Mouse (Mus musculus) heart, embryonic 16.5 days (tissue): Measurements from ENCODE around the gene Pde6h. TPM values are rescaled to one million over a fixed set of nuclear protein-coding genes. Genes with fewer than 3 reads are reported as not detected.

Experiments
- ATAC-seq: fragments of 200-750 bp; cut with Nextera tagmentation; replicated peaks from 2 replicates; pipeline ENCODE4 v1.8.0; 2017; ENCODE audit warnings: moderate number of reproducible peaks; ENCODE audit not compliant: insufficient read depth, low FRiP score; ENCODE audit errors: extremely low read depth
- H3K27ac ChIP-seq: fragments of 300-500 bp; sonication (generic); 2 replicates; pipeline ENCODE4 v1.5.1; 2014; ENCODE audit warnings: mild to moderate bottlenecking, low read length, control low read depth, moderate library complexity
- H3K27me3 ChIP-seq: fragments of 300-500 bp; sonication (generic); 2 replicates; pipeline ENCODE4 v1.6.1; 2014; ENCODE audit warnings: low read length, mixed read lengths; ENCODE audit not compliant: control insufficient read depth, insufficient read depth
- H3K36me3 ChIP-seq: fragments of 300-500 bp; sonication (generic); 2 replicates; pipeline ENCODE4 v1.6.1; 2014; ENCODE audit not compliant: control insufficient read depth, insufficient read depth
- H3K4me1 ChIP-seq: fragments of 300-500 bp; sonication (generic); 2 replicates; pipeline ENCODE4 v1.6.1; 2014; ENCODE audit warnings: low read length, mixed read lengths; ENCODE audit not compliant: control insufficient read depth, insufficient read depth
- H3K4me2 ChIP-seq: fragments of 300-500 bp; sonication (generic); 2 replicates; pipeline ENCODE4 v1.6.1; 2014; ENCODE audit warnings: low read depth, mild to moderate bottlenecking, control low read depth, low read length
- H3K4me3 ChIP-seq: fragments of 300-500 bp; sonication (generic); 2 replicates; pipeline ENCODE4 v1.5.1; 2014; ENCODE audit warnings: mild to moderate bottlenecking, control low read depth, low read length
- H3K9ac ChIP-seq: fragments of 300-500 bp; sonication (generic); 2 replicates; pipeline ENCODE4 v1.6.1; 2014; ENCODE audit warnings: low read length, control low read depth
- H3K9me3 ChIP-seq: fragments of 300-500 bp; sonication (generic); replicated peaks from 2 replicates; pipeline ENCODE4 v1.6.1; 2016; ENCODE audit warnings: low read length; ENCODE audit not compliant: control insufficient read depth
- WGBS: fragments of 180-500 bp; shearing (Covaris S2); extraction: QIAGEN DNeasy Blood & Tissue Kit; methylation state at CpG from one replicate; pipeline ENCODE4 v1.1.7; 2014; 5-methylcytosine and 5-hydroxymethylcytosine counted together
- polyA plus RNA-seq: library from polyadenylated mRNA; unstranded; fragments of >200 nt; fragmentation: Nextera tagmentation; extraction: Ambion mirVana; gene quantifications from 2 replicates; pipeline ENCODE4 v1.2.1, GENCODE M21; 2015

Gene Pde6h
- polyA plus RNA-seq, 1 experiment from 2014 or later, result 0.38 TPM

GRCm38 (mm10) chr6:136990557-136990956 lies 66.9 kb downstream of the Pde6h start:
- no peak for ATAC-seq
- H3K9me3 ChIP-seq, result no peaks in the 10 kb centered on the region
- no peaks in the 10 kb centered on the region for H3K36me3 ChIP-seq
- H3K4me3 ChIP-seq, result no peak overlapping the region
- H3K27ac ChIP-seq, result no peak overlapping the region
- H3K9ac ChIP-seq, result no peak overlapping the region
- no peaks in the 10 kb centered on the region for H3K27me3 ChIP-seq
- H3K4me2 ChIP-seq, result no peak overlapping the region
- WGBS, result 46% methylated on average over 8 of the region's 8 CpGs
- no peaks in the 10 kb centered on the region for H3K4me1 ChIP-seq

- Histone ChIP-seq H3K27ac (no peak overlapping the region), H3K36me3 (no peaks in the 10 kb centered on the region), H3K27me3 (no peaks in the 10 kb centered on the region), H3K4me1 (peaks cover 5% of the 10 kb centered on the region), H3K4me2 (no peak overlapping the region), H3K9ac (no peak overlapping the region), H3K4me3 (no peak overlapping the region), H3K9me3 (no peaks in the 10 kb centered on the region)
- ATAC-seq, result no peak
- WGBS, result 53% methylated on average over 4 of the region's 4 CpGs
Measured at GRCm38 (mm10) chr6:136993574-136993973, 69.9 kb downstream of the Pde6h start.

DNA sequence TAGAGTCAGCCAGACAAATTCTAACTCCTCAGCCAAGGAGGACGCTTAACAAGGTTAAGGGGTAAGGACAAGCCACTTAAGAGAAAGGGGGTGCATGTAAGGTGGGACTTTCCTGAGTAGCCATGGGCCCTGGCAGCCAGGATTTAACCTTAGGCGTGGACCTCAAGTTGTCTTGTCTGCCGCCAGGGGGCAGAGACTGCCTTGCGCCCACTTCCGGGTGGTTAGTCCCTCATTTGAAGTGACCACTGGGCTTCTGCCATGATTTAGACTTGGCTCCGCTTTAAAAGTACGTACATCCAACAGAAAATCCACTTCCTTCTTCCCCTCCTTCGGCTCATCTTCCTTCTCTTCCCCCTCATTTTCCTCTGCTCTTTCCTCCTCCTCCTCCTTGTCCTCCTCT lies 71.9 kb downstream of the Pde6h start:
- 69% methylated on average over 8 of the region's 8 CpGs for WGBS

GRCm38 (mm10) chr6:136996336-136996735 lies 72.7 kb downstream of the Pde6h start:
- WGBS, result 43% methylated on average over 5 of the region's 5 CpGs
- no peak overlapping the region for H3K4me2 ChIP-seq
- H3K27ac ChIP-seq, result no peak overlapping the region
- no peaks in the 10 kb centered on the region for H3K9me3 ChIP-seq
- peaks cover 5% of the 10 kb centered on the region for H3K4me1 ChIP-seq
- H3K4me3 ChIP-seq, result no peak overlapping the region
- no peaks in the 10 kb centered on the region for H3K27me3 ChIP-seq
- H3K36me3 ChIP-seq, result no peaks in the 10 kb centered on the region
- ATAC-seq, result no peak
- H3K9ac ChIP-seq, result no peak overlapping the region

More for the DNA sequence above, 71.9 kb downstream of the Pde6h start:
- Histone ChIP-seq H3K4me1 (peaks cover 5% of the 10 kb centered on the region), H3K4me2 (no peak overlapping the region), H3K27me3 (no peaks in the 10 kb centered on the region), H3K9ac (no peak overlapping the region), H3K36me3 (no peaks in the 10 kb centered on the region), H3K9me3 (no peaks in the 10 kb centered on the region), H3K27ac (no peak overlapping the region), H3K4me3 (no peak overlapping the region)
- ATAC-seq, result no peak

GRCm38 (mm10) chr6:136998181-136998580 lies 74.5 kb downstream of the Pde6h start:
- no peak overlapping the region for H3K27ac ChIP-seq
- peaks cover 5% of the 10 kb centered on the region for H3K4me1 ChIP-seq
- ATAC-seq, result no peak
- no peaks in the 10 kb centered on the region for H3K27me3 ChIP-seq
- H3K4me2 ChIP-seq, result no peak overlapping the region
- H3K4me3 ChIP-seq, result no peak overlapping the region
- no peak overlapping the region for H3K9ac ChIP-seq
- WGBS, result 85% methylated on average over 7 of the region's 7 CpGs
- H3K9me3 ChIP-seq, result no peaks in the 10 kb centered on the region
- no peaks in the 10 kb centered on the region for H3K36me3 ChIP-seq

GRCm38 (mm10) chr6:136999009-136999408 lies 75.4 kb downstream of the Pde6h start:
- no peaks in the 10 kb centered on the region for H3K36me3 ChIP-seq
- 79% methylated on average over 3 of the region's 3 CpGs for WGBS

GRCm38 (mm10) chr6:136999707-137000446 lies 76.2 kb downstream of the Pde6h start:
- 88% methylated on average over 15 of the region's 15 CpGs for WGBS

More at GRCm38 (mm10) chr6:136999009-136999408, 75.4 kb downstream of the Pde6h start:
- no peak overlapping the region for H3K4me3 ChIP-seq
- no peak overlapping the region for H3K4me2 ChIP-seq
- no peak for ATAC-seq
- no peak overlapping the region for H3K9ac ChIP-seq
- peaks cover 5% of the 10 kb centered on the region for H3K4me1 ChIP-seq
- H3K9me3 ChIP-seq, result no peaks in the 10 kb centered on the region
- no peak overlapping the region for H3K27ac ChIP-seq
- no peaks in the 10 kb centered on the region for H3K27me3 ChIP-seq

GRCm38 (mm10) chr6:137000706-137001105 lies 77.1 kb downstream of the Pde6h start:
- 66% methylated on average over 10 of the region's 10 CpGs for WGBS
- H3K4me2 ChIP-seq, result no peak overlapping the region
- no peak; the same call in 1 of the 2 replicates for ATAC-seq
- peaks cover 5% of the 10 kb centered on the region for H3K4me1 ChIP-seq
- no peaks in the 10 kb centered on the region for H3K9me3 ChIP-seq
- no peaks in the 10 kb centered on the region for H3K27me3 ChIP-seq
- no peak overlapping the region for H3K27ac ChIP-seq
- H3K9ac ChIP-seq, result no peak overlapping the region
- H3K4me3 ChIP-seq, result no peak overlapping the region
- no peaks in the 10 kb centered on the region for H3K36me3 ChIP-seq

More at GRCm38 (mm10) chr6:136999707-137000446, 76.2 kb downstream of the Pde6h start:
- no peak for ATAC-seq
- peaks cover 5% of the 10 kb centered on the region for H3K4me1 ChIP-seq
- no peak overlapping the region for H3K27ac ChIP-seq
- H3K36me3 ChIP-seq, result no peaks in the 10 kb centered on the region
- no peaks in the 10 kb centered on the region for H3K27me3 ChIP-seq
- H3K4me2 ChIP-seq, result no peak overlapping the region
- no peak overlapping the region for H3K4me3 ChIP-seq
- no peaks in the 10 kb centered on the region for H3K9me3 ChIP-seq
- no peak overlapping the region for H3K9ac ChIP-seq

GRCm38 (mm10) chr6:137001267-137002168 lies 77.9 kb downstream of the Pde6h start:
- Histone ChIP-seq H3K9me3 (no peaks in the 10 kb centered on the region), H3K9ac (no peak overlapping the region), H3K4me2 (no peak overlapping the region), H3K27ac (no peak overlapping the region), H3K27me3 (no peaks in the 10 kb centered on the region), H3K36me3 (no peaks in the 10 kb centered on the region), H3K4me3 (no peak overlapping the region), H3K4me1 (peaks cover 5% of the 10 kb centered on the region)
- ATAC-seq, result no peak
- 77% methylated on average over 6 of the region's 6 CpGs for WGBS
